Mouse (Mus musculus) retina, postnatal 1 day (tissue): Measurements from ENCODE around the gene Ube2n.
A peak's percentile ranks its signal among the peaks of the same experiment; 100 is the strongest.
"Not testable (repeated sequence)": the region's sequence is repeated elsewhere in the genome, so short reads cannot be mapped to it uniquely, and the experiment has no call there.

Source experiments
- DNase-seq: peaks from one replicate; pipeline ENCODE4 v3.0.0-alpha.2; 2012

Gene Ube2n

DNA sequence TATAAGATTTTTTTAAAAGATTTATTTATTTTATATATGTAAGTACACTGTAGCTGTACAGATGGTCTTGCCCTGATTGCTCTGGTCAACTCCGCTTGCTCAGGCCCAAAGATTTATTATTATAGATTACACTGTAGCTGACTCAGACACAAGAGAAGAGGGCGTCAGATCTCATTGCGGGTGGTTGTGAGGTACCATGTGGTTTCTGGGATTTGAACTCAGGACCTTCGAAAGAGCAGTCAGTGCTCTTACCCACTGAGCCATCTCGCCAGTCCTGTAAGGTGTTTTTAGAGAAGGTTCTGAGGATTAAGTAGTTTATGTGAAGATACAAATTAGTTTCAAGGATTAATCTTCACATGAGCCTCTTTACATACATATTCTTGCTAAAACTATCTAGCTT is 10.9 kb downstream of the Ube2n start:
- no peak for DNase-seq

DNA sequence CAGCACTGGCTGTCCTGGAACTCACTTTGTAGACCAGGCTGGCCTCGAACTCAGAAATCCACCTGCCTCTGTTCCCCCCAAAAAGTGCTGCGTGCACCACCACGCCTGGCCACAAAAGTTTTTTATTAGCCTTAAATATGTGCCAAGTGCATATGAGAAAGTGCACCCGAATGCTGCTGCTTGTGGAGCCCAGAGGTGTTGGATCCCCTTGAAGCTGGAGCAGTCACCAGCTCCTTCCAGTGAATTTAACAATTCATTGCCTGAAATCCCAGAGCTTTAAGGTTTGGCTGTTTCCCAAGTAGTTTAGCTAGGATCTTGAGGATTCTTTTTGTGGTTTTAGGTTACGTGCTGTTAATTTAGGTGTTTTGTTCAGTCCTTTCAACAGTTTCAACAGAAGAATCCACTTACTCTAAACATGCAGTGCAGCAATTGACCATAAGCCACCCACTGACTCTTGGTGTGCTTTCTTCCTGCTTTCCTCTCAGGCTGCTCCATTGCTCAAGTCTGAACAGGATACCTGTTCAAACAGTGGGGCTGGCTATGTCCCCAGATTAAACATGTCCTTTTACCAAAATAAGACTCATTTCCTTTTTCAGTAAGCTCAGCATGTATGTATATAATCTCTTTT is 11.7 kb downstream of the Ube2n start:
- no peak for DNase-seq

DNA sequence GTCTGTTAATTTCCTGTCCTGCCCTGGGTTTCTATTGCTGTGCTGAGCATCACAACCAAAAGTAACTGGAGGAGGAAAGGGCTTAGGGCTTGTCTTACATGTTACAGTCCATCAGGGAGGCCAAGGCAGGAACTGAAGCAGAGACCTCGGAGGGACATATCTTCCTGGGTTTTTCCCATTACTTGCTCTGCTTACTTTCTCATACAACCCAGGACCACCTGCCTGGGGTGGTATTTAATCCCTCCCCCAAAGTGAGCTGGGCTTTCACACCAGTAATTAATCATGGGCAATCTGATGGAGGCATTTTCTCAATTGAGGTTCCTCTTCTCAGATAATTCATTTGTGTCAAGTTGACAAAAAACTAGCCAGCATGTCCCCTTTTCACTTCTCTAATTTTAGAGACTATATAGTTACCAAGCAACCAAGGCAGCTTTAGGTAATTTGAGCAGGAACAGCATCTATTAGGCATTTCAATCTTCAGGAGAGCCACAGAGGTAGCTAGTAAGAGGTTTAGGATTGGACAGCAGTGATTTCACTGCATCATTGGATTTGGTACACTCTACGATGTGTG is 15.7 kb downstream of the Ube2n start:
- no peak for DNase-seq

DNA sequence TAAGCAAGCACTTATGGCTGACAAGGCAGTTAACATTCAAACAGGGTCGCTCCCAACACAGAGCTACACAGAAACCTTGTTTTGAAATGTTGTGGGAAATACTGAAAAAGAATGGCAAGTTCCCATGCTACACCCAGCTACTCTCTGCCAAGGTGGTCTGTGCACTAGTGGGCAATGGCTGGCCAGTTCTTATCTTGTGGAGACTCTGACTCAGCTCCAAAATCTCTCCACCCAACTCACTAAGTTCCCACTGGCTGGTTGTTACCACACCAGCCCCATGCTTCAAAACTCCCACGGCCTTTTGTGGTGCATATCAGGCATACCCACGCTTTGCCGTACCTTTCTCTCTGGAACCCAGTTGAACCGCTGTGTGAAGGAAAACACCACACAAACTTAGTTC is 18.0 kb downstream of the Ube2n start:
- DNase-seq = no peak

DNA sequence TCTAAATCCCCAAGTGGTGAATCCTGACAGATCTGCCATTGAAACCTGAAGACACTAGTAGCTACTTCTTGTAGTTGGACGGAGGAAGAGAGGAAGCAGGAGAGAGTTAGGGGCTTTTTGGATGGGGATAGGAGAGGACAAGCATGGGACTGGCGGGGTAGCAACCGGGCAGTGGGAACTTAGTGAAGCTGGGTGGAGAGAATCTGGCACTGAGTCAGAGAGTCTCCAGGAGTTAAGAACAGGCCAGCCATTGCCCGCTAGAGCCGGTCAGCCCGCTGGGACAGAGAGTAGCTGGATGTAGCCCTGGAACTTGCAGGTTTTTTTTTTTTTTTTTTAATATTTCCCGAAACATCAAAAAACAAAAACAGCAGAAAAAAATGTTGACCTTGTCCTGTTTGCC is 18.4 kb downstream of the Ube2n start:
- DNase-seq = no peak

DNA sequence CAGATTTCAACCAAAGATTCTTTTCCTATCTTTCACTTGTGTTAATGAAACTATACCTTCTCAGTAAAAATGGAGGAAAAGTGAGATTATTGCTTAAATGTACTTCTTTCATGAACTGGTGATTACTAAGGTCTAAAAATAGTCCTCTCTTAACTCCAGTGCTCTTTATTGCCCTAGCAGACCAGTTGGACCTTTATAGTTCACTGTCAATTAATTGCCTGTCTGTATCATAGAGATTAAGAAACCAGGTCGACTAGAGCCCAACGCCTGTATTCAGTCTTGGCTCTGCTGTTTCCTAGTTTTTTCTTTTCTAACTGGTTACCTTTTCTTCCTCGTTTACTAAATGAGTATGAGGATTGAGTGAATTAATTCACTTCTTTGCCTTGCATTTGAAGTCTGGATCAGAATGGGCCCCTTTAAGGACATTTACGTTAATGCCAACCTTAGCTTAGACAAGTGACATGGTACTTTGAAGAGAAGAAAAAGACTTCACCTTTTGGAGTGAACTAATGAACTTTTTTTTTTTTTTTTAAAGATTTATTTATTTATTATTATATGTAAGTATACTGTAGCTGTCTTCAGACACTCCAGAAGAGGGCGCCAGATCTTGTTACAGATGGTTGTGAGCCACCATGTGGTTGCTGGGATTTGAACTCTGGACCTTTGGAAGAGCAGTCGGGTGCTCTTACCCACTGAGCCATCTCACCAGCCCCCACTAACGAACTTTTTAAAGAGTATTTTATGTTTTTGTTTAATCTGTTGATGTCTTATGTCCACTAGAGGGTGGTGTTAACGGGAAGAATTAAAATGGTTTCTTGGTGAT is 20.7 kb downstream of the Ube2n start:
- no peak for DNase-seq

DNA sequence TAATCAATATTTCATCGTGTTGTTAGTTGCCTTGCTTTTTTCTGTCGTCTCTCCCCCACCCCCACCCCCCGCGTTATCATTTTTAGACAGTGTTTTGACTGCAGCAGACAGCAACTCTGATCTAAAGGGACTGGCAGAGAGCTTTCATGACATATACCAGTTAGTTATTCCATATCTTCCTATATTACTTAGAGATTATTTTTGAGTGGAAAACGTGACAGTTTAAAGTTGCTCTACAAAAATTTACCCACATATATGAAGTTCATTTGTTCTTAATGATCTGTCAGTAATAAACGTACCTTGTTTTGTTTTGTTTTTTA is 21.2 kb downstream of the Ube2n start:
- DNase-seq = no peak

DNA sequence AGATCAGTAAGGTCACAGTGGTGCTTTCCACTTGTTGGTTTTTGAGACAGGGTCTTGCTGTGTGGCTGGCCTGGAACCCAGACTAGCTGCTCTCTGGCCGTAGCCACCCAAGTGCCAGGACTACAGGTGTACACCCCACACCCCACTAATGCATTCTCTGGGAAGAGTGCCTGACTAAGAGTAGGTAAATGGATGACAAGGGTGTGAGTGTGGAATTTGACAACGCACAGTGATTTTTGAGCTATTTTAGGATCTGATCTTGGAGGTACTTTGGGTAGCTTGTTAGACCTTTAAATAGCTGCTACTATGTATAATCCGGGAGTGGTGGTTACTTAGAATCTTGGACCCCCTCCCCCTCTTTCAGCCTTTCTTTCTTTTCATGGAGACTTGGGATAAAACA is 24.3 kb downstream of the Ube2n start:
- no peak for DNase-seq

DNA sequence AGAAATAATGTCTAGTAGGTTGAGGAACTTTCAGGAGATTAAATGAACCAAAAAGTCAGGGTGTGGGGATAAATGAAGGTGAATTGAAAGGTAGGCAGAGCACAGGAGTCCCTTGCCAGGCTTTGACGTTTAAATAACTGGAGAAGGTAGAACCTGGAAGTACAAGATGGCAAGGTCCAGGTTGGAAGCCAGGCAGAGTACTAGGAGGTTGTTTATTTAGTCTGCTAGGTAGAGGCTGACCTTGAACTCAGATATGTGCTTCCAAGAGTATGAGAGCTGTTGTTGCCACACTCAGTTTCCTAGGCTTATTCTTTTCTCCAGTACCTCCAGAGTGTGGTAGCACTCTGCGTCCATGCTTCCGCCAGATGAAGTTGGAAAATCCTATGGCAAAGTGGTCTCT is 24.9 kb downstream of the Ube2n start:
- no peak for DNase-seq

DNA sequence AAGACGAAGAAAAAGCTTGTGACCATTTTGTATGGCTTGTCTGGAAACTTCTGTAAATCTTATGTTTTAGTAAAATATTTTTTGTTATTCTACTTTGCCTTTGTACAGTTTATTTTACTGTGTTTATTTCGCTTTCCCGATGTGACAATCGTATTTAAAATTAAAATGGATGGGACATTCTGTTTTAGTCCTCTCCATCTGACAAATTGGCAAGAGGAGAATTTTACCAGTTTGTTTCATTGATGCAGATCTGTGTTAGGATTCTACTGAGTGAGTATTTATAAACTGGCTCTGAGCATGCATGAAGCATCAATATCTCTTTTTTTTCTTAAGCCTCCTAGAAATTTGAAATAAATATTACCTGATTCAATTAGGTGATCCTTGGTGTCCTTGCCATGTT is 28.0 kb downstream of the Ube2n start:
- no peak for DNase-seq

DNA sequence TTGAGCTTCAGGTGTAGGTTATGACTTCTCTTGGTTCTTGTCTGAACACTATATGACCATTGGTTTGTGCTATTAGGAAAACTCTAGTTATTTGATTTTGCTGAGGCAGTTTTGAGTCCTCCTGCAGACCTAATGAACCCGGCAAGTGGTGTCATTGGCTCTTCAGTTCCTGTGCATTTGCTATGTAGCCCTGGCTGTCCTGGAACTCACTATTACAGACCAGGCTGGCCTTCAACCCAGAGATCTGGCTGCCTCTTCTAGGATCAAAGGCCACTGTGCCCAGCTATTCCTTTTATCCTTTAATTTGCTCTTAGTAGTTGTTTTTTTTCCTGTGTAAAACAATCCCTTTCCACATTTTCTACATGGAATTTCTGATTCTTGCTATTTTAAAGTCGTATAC is 28.4 kb downstream of the Ube2n start:
- DNase-seq = no peak

DNA sequence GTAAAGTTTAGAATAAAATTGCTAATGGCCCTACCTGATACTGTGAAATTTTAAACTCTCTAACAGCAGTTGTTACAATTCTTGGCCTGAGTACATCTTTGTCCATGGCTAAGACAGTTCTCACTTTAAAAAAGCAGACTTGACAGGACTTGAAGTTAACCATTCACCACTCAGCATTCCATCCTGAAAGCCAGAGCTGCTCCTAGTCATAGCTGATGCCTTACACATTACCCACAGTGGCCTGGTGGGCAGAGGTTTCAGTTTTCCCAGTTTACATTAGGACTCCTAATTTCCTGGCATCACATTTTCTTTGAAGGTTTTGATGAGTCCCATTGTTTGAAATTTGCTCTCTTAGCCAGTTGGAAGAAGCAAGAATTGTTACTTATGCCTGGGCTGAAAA is 29.1 kb downstream of the Ube2n start:
- DNase-seq = no peak

DNA sequence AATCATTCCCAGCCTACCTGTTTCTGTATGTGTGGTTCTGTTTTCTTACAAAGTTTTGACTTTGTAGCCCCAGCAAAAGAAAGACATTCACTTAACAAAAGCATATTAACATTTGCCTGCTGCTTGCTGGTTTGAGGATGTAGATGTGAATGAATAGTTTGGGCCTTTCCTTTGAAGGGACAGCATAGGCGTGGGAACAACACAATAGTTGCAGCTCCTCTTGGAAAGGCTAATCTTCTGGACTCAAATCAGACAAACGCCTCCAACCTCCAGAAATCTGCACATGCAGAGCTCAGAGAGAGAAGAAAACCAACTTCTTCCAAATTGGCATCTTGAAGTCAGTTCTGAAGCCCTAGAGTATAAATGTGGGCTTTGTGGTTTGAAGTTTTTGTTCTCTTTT is 29.7 kb downstream of the Ube2n start:
- DNase-seq = no peak

DNA sequence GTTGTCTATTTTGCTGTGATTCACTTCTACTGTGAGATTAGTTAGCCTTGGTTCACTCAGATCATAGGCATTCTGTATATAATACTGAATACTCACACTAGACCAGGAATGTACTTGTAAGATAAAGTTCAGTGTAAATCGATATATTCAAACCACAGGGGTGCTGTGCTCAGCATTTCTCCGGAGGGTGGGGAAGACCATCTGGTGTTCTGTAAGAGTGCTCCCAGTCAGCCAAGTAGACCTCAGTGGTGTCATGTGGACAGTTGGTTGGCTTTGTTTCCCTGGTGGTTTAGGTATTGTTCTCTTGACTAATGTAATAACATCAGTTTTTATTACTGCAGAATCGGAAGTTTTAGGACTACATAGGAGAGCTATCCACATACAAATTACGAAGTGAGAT is 30.1 kb downstream of the Ube2n start:
- DNase-seq = no peak

DNA sequence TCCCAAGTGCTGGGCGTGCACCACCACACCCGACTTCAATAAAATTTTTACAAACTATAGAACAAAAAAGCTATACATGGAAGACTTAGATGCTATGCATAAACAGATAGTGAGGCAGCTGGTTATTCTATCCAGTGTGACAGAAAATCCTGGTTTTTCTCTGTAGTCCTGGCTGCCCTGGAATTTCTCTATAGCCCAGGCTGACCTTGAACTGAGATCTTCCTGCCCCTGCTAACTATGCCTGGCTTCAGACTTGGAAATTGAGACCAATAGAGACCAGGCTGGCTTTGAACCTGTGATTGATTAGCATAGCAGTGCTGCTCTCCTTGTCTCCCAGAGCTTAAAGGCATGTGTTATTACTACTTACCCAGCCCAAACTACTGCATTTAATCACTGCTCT is 31.2 kb downstream of the Ube2n start:
- DNase-seq = no peak

DNA sequence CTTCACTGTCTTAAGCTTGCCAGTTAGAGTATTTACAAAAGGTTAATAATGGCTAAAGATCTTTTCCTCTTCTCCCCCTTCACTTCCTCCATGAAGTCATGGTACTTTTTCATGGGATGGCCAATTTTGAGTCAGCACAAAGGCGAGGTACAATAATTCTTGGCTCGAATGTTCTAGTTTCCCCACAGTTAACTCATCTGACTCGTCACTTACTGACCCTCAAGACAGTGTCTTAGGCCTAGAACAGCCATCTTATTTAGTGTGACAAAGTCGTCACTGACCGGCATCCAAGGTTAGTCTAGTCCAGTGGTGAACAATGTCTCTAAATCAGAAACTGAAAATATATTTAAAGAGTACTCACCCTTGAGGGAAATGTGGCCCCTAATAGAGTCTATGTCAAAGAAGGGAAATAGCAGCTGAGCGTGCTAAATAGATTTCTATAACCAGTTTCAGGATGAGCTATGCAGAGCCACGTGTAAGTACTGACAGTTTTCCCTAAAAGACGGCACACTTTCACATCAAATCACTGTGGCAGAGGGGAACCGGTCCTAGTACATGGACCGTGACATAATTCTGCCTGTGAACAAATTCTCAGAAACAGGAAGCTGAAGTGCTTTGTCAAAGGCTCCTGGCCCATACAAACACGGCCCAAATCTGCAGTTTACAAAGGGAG is 33.3 kb downstream of the Ube2n start:
- no peak for DNase-seq

DNA sequence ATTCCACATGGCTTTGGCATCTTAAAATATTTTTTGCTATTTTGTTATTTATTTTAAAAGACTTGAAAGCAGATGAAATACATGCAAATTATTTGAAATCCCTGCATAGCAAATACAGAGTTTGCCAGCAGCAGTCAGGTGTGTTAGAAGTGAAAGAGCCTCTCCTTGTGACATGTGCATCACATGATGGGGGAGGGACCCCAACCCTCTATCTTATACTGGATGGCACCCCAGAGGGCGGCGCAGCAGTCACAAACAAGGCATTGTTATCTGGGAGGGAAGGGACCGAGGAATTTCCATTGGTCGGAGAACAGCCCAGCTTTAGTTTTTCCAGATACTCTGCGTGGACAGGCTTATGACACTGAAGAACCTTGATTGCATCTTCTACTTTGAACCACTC is 34.1 kb downstream of the Ube2n start:
- DNase-seq = not testable (repeated sequence)

DNA sequence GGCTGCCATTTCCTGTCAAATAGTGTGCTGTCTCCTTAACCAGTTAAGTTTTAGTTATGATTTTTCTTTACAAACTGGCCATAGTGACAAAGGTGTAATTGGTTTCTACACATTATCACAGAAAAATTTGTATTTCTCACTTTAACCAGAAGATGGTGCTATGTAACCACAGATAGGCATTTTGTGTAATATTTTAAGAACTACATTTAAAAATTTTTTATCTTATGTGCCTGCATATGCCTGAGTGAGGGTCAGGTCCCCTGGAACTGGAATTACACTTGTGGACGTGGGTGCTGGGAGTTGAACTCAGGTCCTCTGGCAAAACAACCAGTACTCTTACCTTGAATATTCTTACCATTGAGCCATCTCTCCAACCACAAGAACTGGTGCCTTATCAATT is 35.6 kb downstream of the Ube2n start:
- peak; percentile 57 for DNase-seq

DNA sequence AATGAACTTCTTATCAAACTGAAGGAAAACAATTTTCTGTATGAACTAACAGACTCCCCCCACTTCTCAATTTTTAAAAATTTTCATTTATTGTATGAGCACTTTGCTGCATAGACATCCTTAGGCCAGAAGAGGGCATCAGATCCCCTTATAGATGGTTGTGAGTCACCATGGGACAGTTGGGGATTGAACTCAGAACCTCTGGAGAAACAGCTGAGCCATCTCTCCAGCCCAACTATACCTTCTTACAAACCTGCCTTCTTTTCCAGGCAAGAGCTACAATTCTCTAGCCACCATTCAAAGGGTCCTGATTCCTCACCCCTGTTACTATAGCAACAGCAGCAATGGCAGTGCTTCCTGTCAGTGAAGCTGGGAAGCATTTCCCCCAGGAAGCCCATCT is 36.8 kb downstream of the Ube2n start:
- peak; percentile 60 for DNase-seq

DNA sequence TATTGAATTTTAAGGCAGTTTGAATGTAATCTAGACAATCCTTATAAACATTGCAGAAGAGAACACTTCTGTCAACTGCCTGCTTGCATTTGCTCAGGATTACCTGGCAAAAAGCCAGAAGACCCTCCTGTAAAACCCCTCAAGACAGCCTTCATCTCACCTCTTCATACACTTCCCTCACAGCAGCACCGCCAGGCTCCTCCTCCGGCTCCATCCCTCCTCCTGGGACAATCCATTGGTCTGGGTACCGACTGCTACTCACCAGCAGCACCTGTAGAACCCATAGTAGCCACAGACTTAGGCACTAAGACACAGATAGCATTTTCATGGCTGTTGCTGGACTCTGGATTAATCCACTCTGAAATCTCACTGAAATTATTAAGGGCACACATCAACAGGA is 37.4 kb downstream of the Ube2n start:
- DNase-seq = no peak

DNA sequence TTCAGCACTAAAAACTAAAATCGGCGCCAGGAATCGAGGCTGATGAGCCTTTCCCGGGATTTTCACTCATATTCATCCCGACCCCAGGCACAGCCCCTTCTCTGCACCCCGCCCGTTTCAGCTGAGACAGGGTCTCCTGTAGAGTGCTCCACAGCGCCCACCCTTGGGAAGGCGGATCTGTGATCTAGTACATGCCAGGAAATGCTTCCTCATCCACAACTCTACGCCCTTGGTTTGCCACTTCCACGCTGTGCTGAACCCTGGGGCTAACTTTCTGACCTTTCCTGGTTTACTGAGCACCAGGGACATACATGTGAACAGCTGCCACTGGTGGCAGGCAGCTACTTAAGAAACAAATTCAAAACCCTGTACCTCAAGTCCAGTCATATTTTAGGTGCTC is 40.9 kb downstream of the Ube2n start:
- DNase-seq = no peak

DNA sequence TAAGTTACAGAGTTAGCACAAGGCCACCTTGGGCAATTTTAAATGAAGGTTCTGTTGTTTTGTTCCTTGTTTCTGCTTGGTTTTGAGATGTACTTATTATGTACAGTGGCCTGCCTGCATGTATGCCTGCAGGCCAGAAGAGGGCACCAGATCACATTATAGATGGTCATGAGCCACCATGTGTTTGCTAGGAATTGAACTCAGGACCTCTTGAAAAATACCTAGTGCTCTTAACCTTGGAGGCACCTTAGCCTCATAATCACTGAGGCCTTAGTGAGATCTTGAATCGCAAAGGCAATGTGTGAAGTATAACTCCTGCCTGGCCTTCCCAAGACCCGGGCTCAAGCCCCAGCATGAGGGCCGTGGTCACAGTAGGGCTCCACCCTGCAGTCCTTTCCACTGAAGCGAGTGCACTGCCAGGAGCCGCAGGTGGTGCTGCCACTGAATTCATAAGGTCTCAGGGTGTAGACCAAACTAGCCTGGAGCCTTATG is 42.4 kb downstream of the Ube2n start:
- peak; percentile 50 for DNase-seq

DNA sequence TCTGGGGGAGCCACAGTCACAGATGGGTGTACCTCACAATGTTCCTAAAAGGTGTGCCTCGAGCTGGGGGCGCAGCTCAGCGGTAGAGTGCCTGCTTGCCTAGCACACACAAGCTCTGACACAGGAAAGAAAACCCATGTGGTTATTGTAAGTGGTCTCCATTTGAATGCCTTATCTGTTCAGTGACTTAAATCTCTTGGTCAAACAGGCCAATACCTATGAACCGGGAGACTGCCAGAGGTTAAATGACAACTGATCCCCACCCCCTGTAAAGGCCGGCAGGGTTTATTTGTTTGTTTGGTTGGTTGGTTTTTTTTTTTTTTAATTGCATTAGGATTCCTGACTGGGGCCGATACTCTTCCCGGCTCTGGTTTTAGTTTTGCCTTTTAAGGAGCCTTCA is 44.5 kb downstream of the Ube2n start:
- no peak for DNase-seq

DNA sequence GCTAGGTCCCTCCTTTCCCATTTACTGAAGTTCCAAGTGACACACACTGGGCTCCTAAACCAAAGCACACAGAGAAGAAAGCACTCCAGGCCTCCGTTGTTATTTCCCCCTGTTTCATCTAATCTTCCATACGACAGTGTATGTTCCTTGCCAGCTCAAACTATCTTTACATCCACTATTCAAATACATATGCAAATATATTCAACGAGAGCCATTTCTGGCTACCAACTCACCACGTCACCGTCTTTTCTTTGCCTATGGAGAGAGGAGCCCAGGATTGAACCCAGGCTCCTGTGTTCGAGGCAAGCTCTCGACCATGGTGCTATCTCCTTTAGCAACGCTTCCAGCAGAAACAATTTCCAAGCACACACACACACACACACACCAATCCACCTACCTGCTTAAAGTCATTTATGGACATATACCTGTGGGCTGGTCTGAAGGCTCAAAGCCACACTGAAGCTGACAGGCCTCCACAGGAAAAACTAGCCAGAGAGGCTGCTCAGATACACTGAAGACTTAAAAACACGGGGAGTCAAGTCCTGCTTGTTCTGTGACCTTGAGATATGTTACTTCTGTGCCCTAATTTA is 45.5 kb downstream of the Ube2n start:
- DNase-seq = no peak
